Mouse (Mus musculus): Measurements from ENCODE around the gene Tenm3. TPM values are rescaled to one million over a fixed set of nuclear protein-coding genes. Genes with fewer than 3 reads are reported as not detected.

The Tenm3 gene
- polyA plus RNA-seq, 1 experiment = 18.2 TPM

DNA sequence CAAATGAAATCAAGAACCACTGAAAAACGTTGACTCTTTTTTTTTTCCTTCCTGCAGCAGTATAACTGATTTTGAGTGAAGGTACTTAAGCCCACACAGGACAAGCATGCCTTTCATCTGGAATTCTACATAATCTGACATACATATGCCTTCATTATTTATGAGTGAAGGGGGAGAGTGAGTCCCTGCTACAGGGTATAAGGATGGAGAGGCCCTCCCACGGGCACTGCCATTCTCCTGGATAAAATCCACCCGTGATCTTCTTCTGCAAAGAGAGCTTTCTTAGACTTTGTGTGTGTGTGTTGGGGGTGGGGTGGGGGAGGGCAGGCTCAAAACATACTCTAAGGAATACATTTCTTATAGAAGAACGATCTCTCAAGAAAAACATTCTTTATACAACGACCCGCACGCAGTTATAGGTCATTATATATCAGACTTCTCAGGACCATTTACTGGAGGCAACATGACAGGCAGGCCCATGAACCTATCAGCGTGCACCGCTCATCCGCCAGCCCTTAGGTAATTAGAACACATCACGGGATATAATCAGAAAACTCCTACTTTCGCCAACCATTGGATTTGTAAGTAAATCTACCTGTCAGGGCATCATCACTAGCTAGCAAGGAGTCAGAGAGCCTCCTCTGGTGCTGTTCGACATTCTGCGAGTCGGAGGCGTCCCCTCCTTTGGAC lies 77.1 kb downstream of the Tenm3 start:
- Histone ChIP-seq H3K4me3 (ENCODE audit: insufficient read depth, poor library complexity, severe bottlenecking) (no peak overlapping the region), H3K27me3 (ENCODE audit: control insufficient read depth, insufficient read depth, insufficient read length) (no peaks in the 10 kb centered on the region), H3K36me3 (ENCODE audit: control insufficient read depth, insufficient read depth) (no peaks in the 10 kb centered on the region), H3K79me3 (ENCODE audit: low read depth) (no peaks in the 10 kb centered on the region), H3ac (ENCODE audit: control insufficient read depth, insufficient read length, low read depth) (no peak overlapping the region), H3K79me2 (ENCODE audit: control insufficient read depth, insufficient read depth) (no peaks in the 10 kb centered on the region)
- TF ChIP-seq CEBPB (IDR thresholded peaks at IDR 0.05; ENCODE audit: low read depth) (no peak), FOSL1 (IDR thresholded peaks at IDR 0.05; ENCODE audit: insufficient read depth, low read length, poor library complexity, severe bottlenecking) (no peak), CTCF (IDR thresholded peaks at IDR 0.05; ENCODE audit: control insufficient read depth, insufficient read depth, insufficient read length) (no peak), MYOG (IDR thresholded peaks at IDR 0.05; ENCODE audit: control insufficient read depth, extremely low read depth, insufficient read length) (no peak), USF1 (IDR thresholded peaks at IDR 0.05; ENCODE audit: low read depth) (no peak), MAX (IDR thresholded peaks at IDR 0.05) (no peak), MYOD1 (IDR thresholded peaks at IDR 0.05; ENCODE audit: control insufficient read depth, insufficient read length, low read depth) (no peak)

DNA sequence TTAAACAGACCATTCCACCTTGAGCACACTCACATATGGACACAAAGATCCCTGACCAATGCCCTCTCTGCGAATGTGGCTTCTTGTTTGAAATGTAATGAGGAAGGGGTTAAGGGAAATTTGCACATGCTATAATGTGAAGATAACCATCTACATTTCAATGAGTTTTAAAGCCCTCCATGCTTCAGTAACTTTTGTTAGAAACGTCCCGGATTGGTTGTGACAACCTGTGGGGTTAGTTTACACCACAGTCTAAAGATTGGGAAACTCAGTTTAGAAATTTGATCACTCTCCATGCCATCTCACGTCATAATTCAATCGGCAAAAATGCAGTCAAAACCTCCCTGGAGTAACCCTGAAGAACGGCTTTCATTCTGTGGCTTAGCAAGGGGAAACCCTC lies 78.5 kb downstream of the Tenm3 start:
- no peaks in the 10 kb centered on the region for H3K79me3 ChIP-seq (ENCODE audit: low read depth)
- no peaks in the 10 kb centered on the region for H3K27me3 ChIP-seq (ENCODE audit: control insufficient read depth, insufficient read depth, insufficient read length)
- H3K79me2 ChIP-seq (ENCODE audit: control insufficient read depth, insufficient read depth) = no peaks in the 10 kb centered on the region
- H3K4me3 ChIP-seq (ENCODE audit: insufficient read depth, poor library complexity, severe bottlenecking) = no peak overlapping the region
- no peaks in the 10 kb centered on the region for H3K36me3 ChIP-seq (ENCODE audit: control insufficient read depth, insufficient read depth)
- TF ChIP-seq FOSL1 (IDR thresholded peaks at IDR 0.05; ENCODE audit: insufficient read depth, low read length, poor library complexity, severe bottlenecking) (no peak), CTCF (IDR thresholded peaks at IDR 0.05; ENCODE audit: control insufficient read depth, insufficient read depth, insufficient read length) (no peak), MYOD1 (IDR thresholded peaks at IDR 0.05; ENCODE audit: control insufficient read depth, insufficient read length, low read depth) (no peak), CEBPB (IDR thresholded peaks at IDR 0.05; ENCODE audit: low read depth) (no peak), MAX (IDR thresholded peaks at IDR 0.05) (no peak), USF1 (IDR thresholded peaks at IDR 0.05; ENCODE audit: low read depth) (no peak), MYOG (IDR thresholded peaks at IDR 0.05; ENCODE audit: control insufficient read depth, extremely low read depth, insufficient read length) (no peak)
- no peak overlapping the region for H3ac ChIP-seq (ENCODE audit: control insufficient read depth, insufficient read length, low read depth)

DNA sequence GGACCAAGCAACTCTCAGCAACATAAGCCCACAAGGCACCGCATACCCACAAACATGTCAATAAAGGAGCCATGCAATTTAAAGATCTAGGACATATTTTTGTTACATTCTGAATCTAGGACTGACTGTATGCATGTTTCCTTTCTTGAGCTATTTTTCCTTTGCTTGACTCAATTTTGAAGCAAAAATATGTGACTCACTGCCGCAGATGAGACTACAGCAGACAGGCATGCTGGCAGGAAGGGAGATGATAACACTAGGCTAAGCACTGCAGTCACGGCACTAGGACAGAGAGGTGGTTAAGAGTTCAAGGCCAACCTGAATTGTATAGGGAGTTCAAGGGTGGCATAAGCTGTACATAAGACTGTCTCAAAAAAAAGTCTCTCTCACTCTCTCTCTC lies 79.7 kb downstream of the Tenm3 start:
- H3ac ChIP-seq (ENCODE audit: control insufficient read depth, insufficient read length, low read depth) = no peak overlapping the region

DNA sequence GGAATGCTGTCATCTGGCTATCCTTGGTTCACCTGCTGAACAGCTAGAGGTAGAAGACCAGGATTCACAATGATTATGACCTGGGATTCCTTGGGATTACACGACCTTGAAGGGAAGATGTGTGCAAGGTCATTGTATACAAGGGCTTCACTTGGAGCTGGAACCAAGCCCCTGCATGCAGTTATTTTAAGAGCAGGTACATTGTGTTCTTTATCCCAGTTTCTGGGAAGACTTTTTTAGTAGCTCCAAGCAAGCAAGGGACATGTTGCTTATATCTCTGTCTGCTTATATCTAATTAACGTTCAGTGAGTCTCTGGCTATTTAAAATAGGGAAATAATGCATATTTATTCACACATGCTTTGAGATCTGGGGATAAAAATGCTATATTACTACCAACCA lies 86.9 kb downstream of the Tenm3 start:
- Histone ChIP-seq H3K79me2 (ENCODE audit: control insufficient read depth, insufficient read depth) (no peaks in the 10 kb centered on the region), H3K36me3 (ENCODE audit: control insufficient read depth, insufficient read depth) (no peaks in the 10 kb centered on the region), H3K27me3 (ENCODE audit: control insufficient read depth, insufficient read depth, insufficient read length) (no peaks in the 10 kb centered on the region), H3ac (ENCODE audit: control insufficient read depth, insufficient read length, low read depth) (no peak overlapping the region), H3K79me3 (ENCODE audit: low read depth) (no peaks in the 10 kb centered on the region), H3K4me3 (ENCODE audit: insufficient read depth, poor library complexity, severe bottlenecking) (no peak overlapping the region)
- TF ChIP-seq CTCF (IDR thresholded peaks at IDR 0.05; ENCODE audit: control insufficient read depth, insufficient read depth, insufficient read length) = no peak
- no peak for TF ChIP-seq MYOG (IDR thresholded peaks at IDR 0.05; ENCODE audit: control insufficient read depth, extremely low read depth, insufficient read length)
- TF ChIP-seq FOSL1 (IDR thresholded peaks at IDR 0.05; ENCODE audit: insufficient read depth, low read length, poor library complexity, severe bottlenecking) = no peak

More for the DNA sequence above, 79.7 kb downstream of the Tenm3 start:
- no peak for TF ChIP-seq CEBPB (IDR thresholded peaks at IDR 0.05; ENCODE audit: low read depth)
- no peak for TF ChIP-seq USF1 (IDR thresholded peaks at IDR 0.05; ENCODE audit: low read depth)
- no peak for TF ChIP-seq FOSL1 (IDR thresholded peaks at IDR 0.05; ENCODE audit: insufficient read depth, low read length, poor library complexity, severe bottlenecking)
- TF ChIP-seq MAX (IDR thresholded peaks at IDR 0.05) = no peak
- TF ChIP-seq MYOD1 (IDR thresholded peaks at IDR 0.05; ENCODE audit: control insufficient read depth, insufficient read length, low read depth) = no peak
- no peak for TF ChIP-seq MYOG (IDR thresholded peaks at IDR 0.05; ENCODE audit: control insufficient read depth, extremely low read depth, insufficient read length)
- no peak for TF ChIP-seq CTCF (IDR thresholded peaks at IDR 0.05; ENCODE audit: control insufficient read depth, insufficient read depth, insufficient read length)
- H3K79me3 ChIP-seq (ENCODE audit: low read depth) = no peaks in the 10 kb centered on the region
- H3K27me3 ChIP-seq (ENCODE audit: control insufficient read depth, insufficient read depth, insufficient read length) = no peaks in the 10 kb centered on the region
- no peak overlapping the region for H3K4me3 ChIP-seq (ENCODE audit: insufficient read depth, poor library complexity, severe bottlenecking)
- no peaks in the 10 kb centered on the region for H3K79me2 ChIP-seq (ENCODE audit: control insufficient read depth, insufficient read depth)
- no peaks in the 10 kb centered on the region for H3K36me3 ChIP-seq (ENCODE audit: control insufficient read depth, insufficient read depth)

DNA sequence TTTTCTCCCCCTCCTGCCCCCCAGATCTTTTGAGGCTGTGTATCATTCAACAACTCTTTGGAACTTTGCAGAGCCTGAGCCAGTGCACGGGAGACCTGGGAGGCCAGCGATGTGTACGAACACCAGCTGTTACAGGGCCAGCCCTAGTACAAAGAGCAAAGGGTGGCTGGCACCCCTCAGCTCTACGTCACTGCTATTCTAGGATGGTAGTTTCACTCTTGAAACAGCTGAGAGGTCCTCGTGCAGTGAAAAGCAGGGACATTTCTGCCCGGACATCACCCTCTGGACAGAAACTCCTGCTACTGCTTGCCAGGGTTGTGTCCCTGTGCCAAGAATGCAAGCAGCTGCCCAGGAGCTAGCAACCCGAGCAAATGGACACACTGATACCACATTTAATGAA lies 88.3 kb downstream of the Tenm3 start:
- no peaks in the 10 kb centered on the region for H3K79me2 ChIP-seq (ENCODE audit: control insufficient read depth, insufficient read depth)
- no peaks in the 10 kb centered on the region for H3K36me3 ChIP-seq (ENCODE audit: control insufficient read depth, insufficient read depth)
- no peak for TF ChIP-seq MYOD1 (IDR thresholded peaks at IDR 0.05; ENCODE audit: control insufficient read depth, insufficient read length, low read depth)
- no peak for TF ChIP-seq CTCF (IDR thresholded peaks at IDR 0.05; ENCODE audit: control insufficient read depth, insufficient read depth, insufficient read length)
- no peak for TF ChIP-seq FOSL1 (IDR thresholded peaks at IDR 0.05; ENCODE audit: insufficient read depth, low read length, poor library complexity, severe bottlenecking)
- TF ChIP-seq MAX (IDR thresholded peaks at IDR 0.05) = no peak
- no peak for TF ChIP-seq CEBPB (IDR thresholded peaks at IDR 0.05; ENCODE audit: low read depth)
- TF ChIP-seq MYOG (IDR thresholded peaks at IDR 0.05; ENCODE audit: control insufficient read depth, extremely low read depth, insufficient read length) = no peak
- TF ChIP-seq USF1 (IDR thresholded peaks at IDR 0.05; ENCODE audit: low read depth) = no peak
- H3ac ChIP-seq (ENCODE audit: control insufficient read depth, insufficient read length, low read depth) = no peak overlapping the region
- no peaks in the 10 kb centered on the region for H3K27me3 ChIP-seq (ENCODE audit: control insufficient read depth, insufficient read depth, insufficient read length)
- H3K79me3 ChIP-seq (ENCODE audit: low read depth) = no peaks in the 10 kb centered on the region
- no peak overlapping the region for H3K4me3 ChIP-seq (ENCODE audit: insufficient read depth, poor library complexity, severe bottlenecking)

DNA sequence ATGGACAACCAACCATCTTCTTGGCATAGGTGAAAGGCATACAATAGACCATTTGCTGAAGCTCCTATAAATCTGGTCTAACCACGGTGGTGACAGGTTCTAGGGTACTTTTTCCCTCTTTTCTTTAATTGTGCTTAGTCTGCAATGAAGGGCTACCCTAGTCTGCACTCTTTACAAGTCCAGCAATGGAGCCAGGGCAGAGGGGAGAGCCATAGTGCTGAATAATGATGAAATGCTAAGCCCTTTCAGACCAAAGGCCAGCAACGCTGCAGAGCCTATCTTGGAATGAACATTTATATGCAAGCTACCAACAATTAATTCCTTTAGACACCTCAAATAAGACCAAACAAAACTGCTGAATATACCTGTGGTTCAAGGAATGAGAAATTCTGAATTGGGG lies 88.8 kb downstream of the Tenm3 start:
- H3K79me2 ChIP-seq (ENCODE audit: control insufficient read depth, insufficient read depth) = no peaks in the 10 kb centered on the region
- H3K79me3 ChIP-seq (ENCODE audit: low read depth) = no peaks in the 10 kb centered on the region
- H3K36me3 ChIP-seq (ENCODE audit: control insufficient read depth, insufficient read depth) = no peaks in the 10 kb centered on the region
- H3K4me3 ChIP-seq (ENCODE audit: insufficient read depth, poor library complexity, severe bottlenecking) = no peak overlapping the region
- TF ChIP-seq MYOG (IDR thresholded peaks at IDR 0.05; ENCODE audit: control insufficient read depth, extremely low read depth, insufficient read length) (no peak), FOSL1 (IDR thresholded peaks at IDR 0.05; ENCODE audit: insufficient read depth, low read length, poor library complexity, severe bottlenecking) (no peak), MAX (IDR thresholded peaks at IDR 0.05) (no peak), MYOD1 (IDR thresholded peaks at IDR 0.05; ENCODE audit: control insufficient read depth, insufficient read length, low read depth) (no peak), USF1 (IDR thresholded peaks at IDR 0.05; ENCODE audit: low read depth) (no peak), CTCF (IDR thresholded peaks at IDR 0.05; ENCODE audit: control insufficient read depth, insufficient read depth, insufficient read length) (no peak), CEBPB (IDR thresholded peaks at IDR 0.05; ENCODE audit: low read depth) (no peak)
- H3K27me3 ChIP-seq (ENCODE audit: control insufficient read depth, insufficient read depth, insufficient read length) = no peaks in the 10 kb centered on the region
- H3ac ChIP-seq (ENCODE audit: control insufficient read depth, insufficient read length, low read depth) = no peak overlapping the region
